Mouse (Mus musculus) midbrain, embryonic 15.5 days (tissue): Measurements from ENCODE around the gene Trim72. TPM values are rescaled to one million over a fixed set of nuclear protein-coding genes. Genes with fewer than 3 reads are reported as not detected.
"Not testable (repeated sequence)": the region's sequence is repeated elsewhere in the genome, so short reads cannot be mapped to it uniquely, and the experiment has no call there.

ENCODE experiments used
- ATAC-seq: fragments of 200-750 bp; cut with Nextera tagmentation; replicated peaks from 2 replicates; pipeline ENCODE4 v1.8.0; 2017; ENCODE audit warnings: moderate TSS enrichment
- H3K27ac ChIP-seq: fragments of 300-500 bp; sonication (generic); 2 replicates; pipeline ENCODE4 v1.5.1; 2015; ENCODE audit warnings: mild to moderate bottlenecking, inconsistent platforms
- H3K27me3 ChIP-seq: fragments of 300-500 bp; sonication (generic); replicated peaks from 2 replicates; pipeline ENCODE4 v1.6.1; 2015; ENCODE audit warnings: inconsistent platforms
- H3K36me3 ChIP-seq: fragments of 300-500 bp; sonication (generic); replicated peaks from 2 replicates; pipeline ENCODE4 v1.6.1; 2015; ENCODE audit warnings: inconsistent platforms
- H3K4me1 ChIP-seq: fragments of 300-500 bp; sonication (generic); 2 replicates; pipeline ENCODE4 v1.6.1; 2015; ENCODE audit warnings: inconsistent platforms
- H3K4me2 ChIP-seq: fragments of 300-500 bp; sonication (generic); 2 replicates; pipeline ENCODE4 v1.6.1; 2015; ENCODE audit warnings: inconsistent platforms, mild to moderate bottlenecking, moderate library complexity
- H3K4me3 ChIP-seq: fragments of 300-500 bp; sonication (generic); 2 replicates; pipeline ENCODE4 v1.5.1; 2015; ENCODE audit warnings: mild to moderate bottlenecking, inconsistent platforms
- H3K9ac ChIP-seq: fragments of 300-500 bp; sonication (generic); 2 replicates; pipeline ENCODE4 v1.6.1; 2015; ENCODE audit warnings: mild to moderate bottlenecking, inconsistent platforms
- H3K9me3 ChIP-seq: fragments of 300-500 bp; sonication (generic); 2 replicates; pipeline ENCODE4 v1.6.1; 2016; ENCODE audit warnings: inconsistent platforms
- WGBS: fragments of 180-500 bp; shearing (Covaris S2); methylation state at CpG from one replicate; pipeline ENCODE4 v1.1.7; 2015; ENCODE audit warnings: mixed read lengths; 5-methylcytosine and 5-hydroxymethylcytosine counted together
- polyA plus RNA-seq: library from polyadenylated mRNA; unstranded; fragments of >200 nt; fragmentation: Nextera tagmentation; extraction: Ambion mirVana; gene quantifications from 2 replicates; pipeline ENCODE4 v1.2.1, GENCODE M21; 2015

The Trim72 gene
- polyA plus RNA-seq, 1 experiment from 2014 or later, result 0.10 TPM

- Histone ChIP-seq H3K4me2 (no peak overlapping the region), H3K27me3 (no peaks in the 10 kb centered on the region), H3K4me1 (no peaks in the 10 kb centered on the region), H3K27ac (no peak overlapping the region), H3K4me3 (no peak overlapping the region), H3K9ac (no peak overlapping the region), H3K36me3 (no peaks in the 10 kb centered on the region), H3K9me3 (no peaks in the 10 kb centered on the region)
- ATAC-seq, result no peak
- 92% methylated on average over 4 of the region's 4 CpGs for WGBS
Measured at GRCm38 (mm10) chr7:128033616-128034015, 29.9 kb downstream of the Trim72 start.

- WGBS, result 86% methylated on average over 15 of the region's 15 CpGs
- H3K4me2 ChIP-seq, H3K4me1 ChIP-seq, H3K4me3 ChIP-seq, H3K27me3 ChIP-seq, H3K36me3 ChIP-seq, ATAC-seq, H3K9ac ChIP-seq, H3K27ac ChIP-seq, H3K9me3 ChIP-seq: not testable (repeated sequence)
Measured at GRCm38 (mm10) chr7:128042161-128042820, 38.5 kb downstream of the Trim72 start.

- Histone ChIP-seq H3K4me1 (no peaks in the 10 kb centered on the region), H3K9me3 (no peaks in the 10 kb centered on the region), H3K36me3 (no peaks in the 10 kb centered on the region), H3K4me2 (no peak overlapping the region), H3K4me3 (no peak overlapping the region), H3K27ac (no peak overlapping the region), H3K27me3 (no peaks in the 10 kb centered on the region), H3K9ac (no peak overlapping the region)
- no peak for ATAC-seq
- WGBS, result 78% methylated on average over 4 of the region's 4 CpGs
Measured at GRCm38 (mm10) chr7:128044142-128044785, 40.5 kb downstream of the Trim72 start.

GRCm38 (mm10) chr7:128045640-128046039 is 41.9 kb downstream of the Trim72 start:
- Histone ChIP-seq H3K9ac (no peak overlapping the region), H3K27ac (no peak overlapping the region), H3K4me1 (no peaks in the 10 kb centered on the region), H3K36me3 (no peaks in the 10 kb centered on the region), H3K4me2 (no peak overlapping the region), H3K9me3 (no peaks in the 10 kb centered on the region), H3K27me3 (no peaks in the 10 kb centered on the region), H3K4me3 (no peak overlapping the region)
- WGBS, result 62% methylated on average over 2 of the region's 2 CpGs
- no peak for ATAC-seq

- Histone ChIP-seq H3K9me3 (no peaks in the 10 kb centered on the region), H3K4me3 (no peak overlapping the region), H3K4me2 (no peak overlapping the region), H3K4me1 (no peaks in the 10 kb centered on the region), H3K27ac (no peak overlapping the region), H3K27me3 (no peaks in the 10 kb centered on the region), H3K36me3 (no peaks in the 10 kb centered on the region), H3K9ac (no peak overlapping the region)
- WGBS, result 88% methylated on average over 4 of the region's 4 CpGs
- no peak for ATAC-seq
Measured at GRCm38 (mm10) chr7:128048819-128049218, 45.1 kb downstream of the Trim72 start.

GRCm38 (mm10) chr7:128049254-128049653 is 45.5 kb downstream of the Trim72 start:
- H3K36me3 ChIP-seq, result no peaks in the 10 kb centered on the region
- no peak overlapping the region for H3K9ac ChIP-seq
- no peak overlapping the region for H3K27ac ChIP-seq
- ATAC-seq, result no peak
- no peak overlapping the region for H3K4me2 ChIP-seq
- no peaks in the 10 kb centered on the region for H3K4me1 ChIP-seq
- H3K9me3 ChIP-seq, result no peaks in the 10 kb centered on the region
- 95% methylated on average over 2 of the region's 2 CpGs for WGBS
- no peak overlapping the region for H3K4me3 ChIP-seq
- H3K27me3 ChIP-seq, result no peaks in the 10 kb centered on the region

GRCm38 (mm10) chr7:128050739-128051138 is 47.0 kb downstream of the Trim72 start:
- ATAC-seq, result no peak
- Histone ChIP-seq H3K4me2 (no peak overlapping the region), H3K9ac (no peak overlapping the region), H3K27me3 (no peaks in the 10 kb centered on the region), H3K4me3 (no peak overlapping the region), H3K36me3 (no peaks in the 10 kb centered on the region), H3K27ac (no peak overlapping the region), H3K4me1 (no peaks in the 10 kb centered on the region), H3K9me3 (no peaks in the 10 kb centered on the region)
- 75% methylated on average over 4 of the region's 4 CpGs for WGBS

- 80% methylated on average over 5 of the region's 5 CpGs for WGBS
- Histone ChIP-seq H3K27ac (no peak overlapping the region), H3K9me3 (no peaks in the 10 kb centered on the region), H3K36me3 (no peaks in the 10 kb centered on the region), H3K9ac (no peak overlapping the region), H3K27me3 (no peaks in the 10 kb centered on the region), H3K4me3 (no peak overlapping the region), H3K4me1 (no peaks in the 10 kb centered on the region), H3K4me2 (no peak overlapping the region)
- ATAC-seq, result no peak
Measured at GRCm38 (mm10) chr7:128053061-128053460, 49.3 kb downstream of the Trim72 start.

- 71% methylated on average over 3 of the region's 3 CpGs for WGBS
- Histone ChIP-seq H3K9ac (no peak overlapping the region), H3K9me3 (no peaks in the 10 kb centered on the region), H3K27ac (no peak overlapping the region), H3K36me3 (no peaks in the 10 kb centered on the region), H3K4me1 (no peaks in the 10 kb centered on the region), H3K4me2 (no peak overlapping the region), H3K4me3 (no peak overlapping the region), H3K27me3 (no peaks in the 10 kb centered on the region)
- no peak for ATAC-seq
Measured at GRCm38 (mm10) chr7:128056917-128057444, 53.2 kb downstream of the Trim72 start.

GRCm38 (mm10) chr7:128057860-128058259 is 54.1 kb downstream of the Trim72 start:
- no peaks in the 10 kb centered on the region for H3K9me3 ChIP-seq
- no peak overlapping the region for H3K27ac ChIP-seq
- no peak overlapping the region for H3K9ac ChIP-seq
- 79% methylated on average over 8 of the region's 8 CpGs for WGBS
- H3K4me2 ChIP-seq, result no peak overlapping the region
- H3K36me3 ChIP-seq, result no peaks in the 10 kb centered on the region
- no peak for ATAC-seq
- H3K4me3 ChIP-seq, result no peak overlapping the region
- H3K4me1 ChIP-seq, result no peaks in the 10 kb centered on the region
- no peaks in the 10 kb centered on the region for H3K27me3 ChIP-seq

GRCm38 (mm10) chr7:128058576-128058975 is 54.8 kb downstream of the Trim72 start:
- no peak overlapping the region for H3K4me3 ChIP-seq
- H3K9me3 ChIP-seq, result no peaks in the 10 kb centered on the region
- no peak for ATAC-seq
- no peaks in the 10 kb centered on the region for H3K36me3 ChIP-seq
- no peaks in the 10 kb centered on the region for H3K27me3 ChIP-seq
- no peak overlapping the region for H3K9ac ChIP-seq
- 75% methylated on average over 7 of the region's 7 CpGs for WGBS
- no peaks in the 10 kb centered on the region for H3K4me1 ChIP-seq
- no peak overlapping the region for H3K27ac ChIP-seq
- H3K4me2 ChIP-seq, result no peak overlapping the region

GRCm38 (mm10) chr7:128059091-128059490 is 55.3 kb downstream of the Trim72 start:
- H3K4me2 ChIP-seq, result no peak overlapping the region
- no peaks in the 10 kb centered on the region for H3K4me1 ChIP-seq
- ATAC-seq, result no peak
- no peaks in the 10 kb centered on the region for H3K27me3 ChIP-seq
- H3K9ac ChIP-seq, result no peak overlapping the region
- H3K36me3 ChIP-seq, result no peaks in the 10 kb centered on the region
- WGBS, result 81% methylated on average over 4 of the region's 4 CpGs
- no peak overlapping the region for H3K4me3 ChIP-seq
- H3K9me3 ChIP-seq, result no peaks in the 10 kb centered on the region
- H3K27ac ChIP-seq, result no peak overlapping the region
